Comparison of ENCODE assay signal across 8 mouse cellular contexts in the genomic region with DNA sequence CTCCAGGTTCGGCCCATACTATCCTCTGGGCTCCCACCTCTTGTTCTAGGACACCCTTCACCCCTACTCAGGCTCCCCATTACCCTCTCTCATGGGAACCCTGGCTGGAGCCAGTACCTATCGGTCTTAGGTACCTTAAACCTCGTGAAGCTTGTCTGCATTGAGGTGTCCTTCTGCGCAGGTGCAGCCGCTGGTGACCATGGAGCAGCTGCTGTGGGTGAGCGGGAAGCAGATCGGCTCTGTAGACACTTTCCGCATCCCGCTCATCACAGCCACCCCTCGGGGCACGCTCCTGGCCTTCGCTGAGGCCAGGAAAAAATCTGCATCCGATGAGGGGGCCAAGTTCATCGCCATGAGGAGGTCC. TPM values are rescaled to one million over a fixed set of nuclear protein-coding genes. Genes with fewer than 3 reads are reported as not detected.
DNase-seq lines count a peak whose midpoint lies in the region; ATAC-seq lines count a peak whose summit lies in the region.

No protein-coding gene starts in this region.

- peaks cover 10% of the 10 kb centered on the region for H3K4me1 ChIP-seq in lung, embryonic 16.5 days (replicated peaks; ENCODE audit: control insufficient read depth, insufficient read depth, low read length)
- peaks cover 19% of the 10 kb centered on the region for H3K4me1 ChIP-seq in heart, embryonic 12.5 days (replicated peaks)
- H3K4me1 ChIP-seq in limb, embryonic 10.5 days: peaks cover 28% of the 10 kb centered on the region
- peaks cover 12% of the 10 kb centered on the region for H3K4me1 ChIP-seq in neural tube, embryonic 13.5 days (replicated peaks)

- H3K9ac ChIP-seq in lung, embryonic 16.5 days (ENCODE audit: low read length): peak overlapping the region; percentile 71
- peak overlapping the region; percentile 79 for H3K9ac ChIP-seq in heart, embryonic 12.5 days
- H3K9ac ChIP-seq in neural tube, embryonic 13.5 days: peak overlapping the region; percentile 84

- H3K36me3 ChIP-seq in lung, embryonic 16.5 days (ENCODE audit: control insufficient read depth, insufficient read depth, low read length): no peaks in the 10 kb centered on the region
- H3K36me3 ChIP-seq in heart, embryonic 12.5 days: peaks cover 21% of the 10 kb centered on the region
- peaks cover 16% of the 10 kb centered on the region for H3K36me3 ChIP-seq in limb, embryonic 10.5 days
- H3K36me3 ChIP-seq in neural tube, embryonic 13.5 days: peaks cover 20% of the 10 kb centered on the region

- peak overlapping the region; percentile 64 for H3K4me3 ChIP-seq in lung, embryonic 16.5 days (ENCODE audit: low read length)
- H3K4me3 ChIP-seq in heart, embryonic 12.5 days: peak overlapping the region; percentile 70
- H3K4me3 ChIP-seq in limb, embryonic 10.5 days: peak overlapping the region; percentile 73
- H3K4me3 ChIP-seq in neural tube, embryonic 13.5 days: peak overlapping the region; percentile 68

- H3K4me2 ChIP-seq in lung, embryonic 16.5 days (ENCODE audit: low read depth, low read length): peak overlapping the region; percentile 80
- peak overlapping the region; percentile 90 for H3K4me2 ChIP-seq in heart, embryonic 12.5 days
- H3K4me2 ChIP-seq in neural tube, embryonic 13.5 days: peak overlapping the region; percentile 92

- ATAC-seq in lung, embryonic 16.5 days (ENCODE audit: low read depth): peak; percentile 6; the same call in 1 of the 2 replicates
- ATAC-seq in heart, embryonic 12.5 days (ENCODE audit: insufficient number of reproducible peaks, low FRiP score): peak; percentile 3; the same call in 1 of the 2 replicates
- ATAC-seq in neural tube, embryonic 13.5 days (ENCODE audit: low read depth): peak; percentile 60; the same call in 1 of the 2 replicates

- WGBS in lung, embryonic 16.5 days: 11% methylated on average over 14 of the region's 14 CpGs
- WGBS in heart, embryonic 12.5 days: 15% methylated on average over 14 of the region's 14 CpGs
- WGBS in limb, embryonic 10.5 days: 14% methylated on average over 14 of the region's 14 CpGs
- 7% methylated on average over 14 of the region's 14 CpGs for WGBS in neural tube, embryonic 13.5 days

- H3K9me3 ChIP-seq in lung, embryonic 16.5 days (ENCODE audit: control insufficient read depth, low read length): no peaks in the 10 kb centered on the region
- no peaks in the 10 kb centered on the region for H3K9me3 ChIP-seq in heart, embryonic 12.5 days (replicated peaks)
- H3K9me3 ChIP-seq in limb, embryonic 10.5 days (replicated peaks): no peaks in the 10 kb centered on the region
- no peaks in the 10 kb centered on the region for H3K9me3 ChIP-seq in neural tube, embryonic 13.5 days

- DNase-seq in lung, postnatal 25 days (ENCODE audit: low spot score): no peak
- DNase-seq in c-Kit-positive CD71-positive TER-119-positive erythroid progenitor cells, embryonic 14.5 days (ENCODE audit: low spot score): peak; percentile 12
- DNase-seq in limb, embryonic 10.5 days (ENCODE audit: low spot score): no peak
- no peak for DNase-seq in embryo, embryonic 10 days (ENCODE audit: low spot score)
- DNase-seq in embryo, embryonic 9.5 days (ENCODE audit: extremely low spot score): no peak

- no peak overlapping the region for H3K27ac ChIP-seq in lung, embryonic 16.5 days (ENCODE audit: low read length)
- H3K27ac ChIP-seq in heart, embryonic 12.5 days (ENCODE audit: poor library complexity, severe bottlenecking): no peak overlapping the region
- H3K27ac ChIP-seq in limb, embryonic 10.5 days: peak overlapping the region; percentile 81
- peak overlapping the region; percentile 71 for H3K27ac ChIP-seq in neural tube, embryonic 13.5 days (replicated peaks)

- H3K27me3 ChIP-seq in lung, embryonic 16.5 days (ENCODE audit: control insufficient read depth, insufficient read depth, low read depth, low read length): no peaks in the 10 kb centered on the region
- H3K27me3 ChIP-seq in heart, embryonic 12.5 days (replicated peaks): no peaks in the 10 kb centered on the region
- no peaks in the 10 kb centered on the region for H3K27me3 ChIP-seq in limb, embryonic 10.5 days (ENCODE audit: low read depth, poor library complexity, severe bottlenecking)
- H3K27me3 ChIP-seq in neural tube, embryonic 13.5 days: no peaks in the 10 kb centered on the region

RNA-seq across cellular contexts. Expression of a gene that starts 0.7 kb away (rescaled TPM):
- polyA plus RNA-seq in lung, embryonic 16.5 days (2015; fragmentation: Nextera tagmentation; extraction: Ambion mirVana): 19.0 and 20.4 TPM in 2 replicates
- 20.8 and 21.5 TPM in 2 replicates for polyA plus RNA-seq in heart, embryonic 12.5 days (2016; fragmentation: Nextera tagmentation; extraction: Ambion mirVana)
- polyA plus RNA-seq in limb, embryonic 10.5 days (2016; fragmentation: Nextera tagmentation; extraction: Ambion mirVana): 14.6 and 16.1 TPM in 2 replicates
- polyA plus RNA-seq in neural tube, embryonic 13.5 days (2015; fragmentation: Nextera tagmentation; extraction: Ambion mirVana): 30.2 and 30.6 TPM in 2 replicates

RNA-seq across cellular contexts. Expression of a gene that starts 17.5 kb away (rescaled TPM):
- polyA plus RNA-seq in lung, embryonic 16.5 days (2015; fragmentation: Nextera tagmentation; extraction: Ambion mirVana): 1.5 and 1.9 TPM in 2 replicates
- 0.08 TPM in 1 of 2 replicates, not detected in the other for polyA plus RNA-seq in heart, embryonic 12.5 days (2016; fragmentation: Nextera tagmentation; extraction: Ambion mirVana)
- not detected in 2 replicates for polyA plus RNA-seq in limb, embryonic 10.5 days (2016; fragmentation: Nextera tagmentation; extraction: Ambion mirVana)
- not detected in 2 replicates for polyA plus RNA-seq in neural tube, embryonic 13.5 days (2015; fragmentation: Nextera tagmentation; extraction: Ambion mirVana)

RNA-seq across cellular contexts. Expression of a gene that starts 27.3 kb away (rescaled TPM):
- 0.10 and 0.19 TPM in 2 replicates for polyA plus RNA-seq in lung, embryonic 16.5 days (2015; fragmentation: Nextera tagmentation; extraction: Ambion mirVana)
- polyA plus RNA-seq in heart, embryonic 12.5 days (2016; fragmentation: Nextera tagmentation; extraction: Ambion mirVana): 0.12 and 0.13 TPM in 2 replicates
- polyA plus RNA-seq in limb, embryonic 10.5 days (2016; fragmentation: Nextera tagmentation; extraction: Ambion mirVana): 0.08 and 0.14 TPM in 2 replicates
- 0.38 and 0.47 TPM in 2 replicates for polyA plus RNA-seq in neural tube, embryonic 13.5 days (2015; fragmentation: Nextera tagmentation; extraction: Ambion mirVana)

RNA-seq across cellular contexts. Expression of a gene that starts 33.4 kb away (rescaled TPM):
- polyA plus RNA-seq in lung, embryonic 16.5 days (2015; fragmentation: Nextera tagmentation; extraction: Ambion mirVana): 58.2 and 62.2 TPM in 2 replicates
- 49.1 and 51.6 TPM in 2 replicates for polyA plus RNA-seq in heart, embryonic 12.5 days (2016; fragmentation: Nextera tagmentation; extraction: Ambion mirVana)
- 109 and 116 TPM in 2 replicates for polyA plus RNA-seq in limb, embryonic 10.5 days (2016; fragmentation: Nextera tagmentation; extraction: Ambion mirVana)
- 86.8 and 88.7 TPM in 2 replicates for polyA plus RNA-seq in neural tube, embryonic 13.5 days (2015; fragmentation: Nextera tagmentation; extraction: Ambion mirVana)

RNA-seq across cellular contexts. Expression of a gene that starts 33.7 kb away (rescaled TPM):
- polyA plus RNA-seq in lung, embryonic 16.5 days (2015; fragmentation: Nextera tagmentation; extraction: Ambion mirVana): 3.2 and 4.8 TPM in 2 replicates
- polyA plus RNA-seq in heart, embryonic 12.5 days (2016; fragmentation: Nextera tagmentation; extraction: Ambion mirVana): 0.24 and 0.35 TPM in 2 replicates
- polyA plus RNA-seq in limb, embryonic 10.5 days (2016; fragmentation: Nextera tagmentation; extraction: Ambion mirVana): 0.29 and 0.40 TPM in 2 replicates
- 0.99 and 2.1 TPM in 2 replicates for polyA plus RNA-seq in neural tube, embryonic 13.5 days (2015; fragmentation: Nextera tagmentation; extraction: Ambion mirVana)

Comparison
In these comparisons a context has a peak if more than half of its experiments do, and no peak if none do; other contexts are left out.
1. ATAC-seq: peak in every context shown above with its lines; median percentile 60 in neural tube, embryonic 13.5 days; 6 in lung, embryonic 16.5 days; 3 in heart, embryonic 12.5 days.
2. H3K27ac ChIP-seq: peak in limb, embryonic 10.5 days (single experiment) and neural tube, embryonic 13.5 days (single experiment); none in lung, embryonic 16.5 days (single experiment) and heart, embryonic 12.5 days (single experiment).
3. Peak in every context shown above with its lines, with median percentiles within 50 percentile points of each other: H3K4me2 ChIP-seq, H3K4me3 ChIP-seq and H3K9ac ChIP-seq.